Mouse (Mus musculus): ENCODE measurements at regions not wholly inside any gene's neighbourhood (a gene's known extent, or its start where the extent isn't known, plus 50 kb on each side); places are given as distances from the start of the nearest gene placed in this dataset.

DNA sequence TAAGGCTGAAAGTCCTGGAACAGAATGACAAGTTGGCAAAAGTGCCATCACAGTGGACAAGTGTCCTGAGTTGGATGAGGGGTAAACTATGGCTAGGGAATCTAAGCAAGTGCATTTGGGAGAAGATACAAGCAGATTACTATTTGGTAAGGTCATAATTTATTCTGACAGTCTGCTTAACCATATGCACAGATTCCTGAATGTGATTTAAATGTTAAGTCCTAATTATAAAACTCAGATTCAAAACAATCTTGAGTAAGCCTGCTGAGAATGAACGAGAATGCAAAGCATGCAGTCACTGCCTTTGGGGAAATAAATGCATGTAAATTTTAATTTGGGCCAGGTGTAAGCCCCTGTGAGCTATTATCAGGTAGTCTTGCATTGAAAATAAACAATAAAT, 93.3 kb upstream of the Slc39a10 start:
- DNase-seq (ENCODE audit: low spot score, missing footprints) (no peak), ATAC-seq (ENCODE audit: low FRiP score) (no peak)
- no peaks in the 10 kb centered on the region for H3K4me1 ChIP-seq (ENCODE audit: control insufficient read depth, insufficient read depth, low read length)
- no peak overlapping the region for H3K27ac ChIP-seq (ENCODE audit: low read depth, low read length)
- H3K4me3 ChIP-seq (ENCODE audit: low read depth, low read length), result no peak overlapping the region
- no peak overlapping the region for H3K4me2 ChIP-seq
- WGBS, result 83% methylated on average over 1 of the region's 1 CpGs
- no peak overlapping the region for H3K9ac ChIP-seq (ENCODE audit: low read length)
- H3K36me3 ChIP-seq (ENCODE audit: control insufficient read depth, insufficient read depth, low read length), result no peaks in the 10 kb centered on the region
- no peaks in the 10 kb centered on the region for H3K9me3 ChIP-seq (ENCODE audit: control insufficient read depth, low read length)
- H3K27me3 ChIP-seq (ENCODE audit: control insufficient read depth, insufficient read depth, low read length), result no peaks in the 10 kb centered on the region

DNA sequence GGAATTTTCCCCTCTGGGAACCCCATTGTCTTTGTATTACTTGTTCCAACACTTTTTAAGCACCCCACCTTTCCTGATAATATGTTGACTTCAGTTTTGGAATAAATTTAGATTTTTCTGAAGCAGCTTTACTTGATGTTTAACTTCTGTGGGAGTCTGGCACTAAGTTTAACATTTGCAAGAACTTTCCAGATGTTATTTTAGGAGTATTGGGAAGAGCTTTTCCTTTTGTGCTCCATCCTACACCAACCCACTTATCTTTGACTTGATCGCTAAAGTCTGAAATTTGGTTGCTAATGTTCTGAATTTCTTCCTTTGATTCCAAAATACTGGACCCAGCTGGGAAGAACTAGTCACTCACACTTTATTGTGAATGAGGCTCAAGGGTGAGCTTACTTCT, 90.4 kb upstream of the Slc39a10 start:
- no peak for DNase-seq (ENCODE audit: low spot score, missing footprints)
- no peak for ATAC-seq (ENCODE audit: low FRiP score)
- Histone ChIP-seq H3K4me1 (ENCODE audit: control insufficient read depth, insufficient read depth, low read length) (no peaks in the 10 kb centered on the region), H3K9me3 (ENCODE audit: control insufficient read depth, low read length) (no peaks in the 10 kb centered on the region), H3K4me2 (no peak overlapping the region), H3K9ac (ENCODE audit: low read length) (no peak overlapping the region), H3K4me3 (ENCODE audit: low read depth, low read length) (no peak overlapping the region), H3K36me3 (ENCODE audit: control insufficient read depth, insufficient read depth, low read length) (no peaks in the 10 kb centered on the region), H3K27me3 (ENCODE audit: control insufficient read depth, insufficient read depth, low read length) (no peaks in the 10 kb centered on the region), H3K27ac (ENCODE audit: low read depth, low read length) (no peak overlapping the region)
- WGBS, result 100% methylated on average over 1 of the region's 1 CpGs

- 72% methylated on average over 3 of the region's 3 CpGs for WGBS
These were observed 77.8 kb upstream of the Slc39a10 start for GRCm38 (mm10) chr1:46970470-46970869.

DNA sequence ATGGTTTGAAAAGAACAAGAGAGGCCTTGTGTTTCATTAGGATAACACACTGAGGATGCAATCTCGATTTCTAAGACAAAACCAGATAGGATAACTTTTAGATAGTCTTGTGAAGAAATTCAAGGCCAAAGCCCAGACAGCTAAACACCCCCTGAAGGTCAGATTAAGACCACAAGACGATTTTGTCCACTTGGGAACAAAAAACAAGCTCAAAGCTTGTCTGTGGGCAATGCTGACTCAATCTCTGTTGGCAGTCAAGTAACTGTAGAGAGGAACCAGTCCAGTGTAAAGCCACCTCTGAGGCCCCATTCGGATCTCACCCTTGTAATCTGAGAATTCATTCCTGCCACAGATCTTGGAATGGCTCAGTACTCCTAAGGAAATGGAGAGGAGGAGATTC, 75.7 kb upstream of the Slc39a10 start:
- no peak for DNase-seq (ENCODE audit: low spot score, missing footprints)
- H3K27me3 ChIP-seq (ENCODE audit: control insufficient read depth, insufficient read depth, low read length), result no peaks in the 10 kb centered on the region
- no peak overlapping the region for H3K9ac ChIP-seq (ENCODE audit: low read length)
- no peak overlapping the region for H3K4me3 ChIP-seq (ENCODE audit: low read depth, low read length)
- no peak overlapping the region for H3K4me2 ChIP-seq
- ATAC-seq (ENCODE audit: low FRiP score), result no peak
- H3K27ac ChIP-seq (ENCODE audit: low read depth, low read length), result no peak overlapping the region
- H3K36me3 ChIP-seq (ENCODE audit: control insufficient read depth, insufficient read depth, low read length), result no peaks in the 10 kb centered on the region
- no peaks in the 10 kb centered on the region for H3K9me3 ChIP-seq (ENCODE audit: control insufficient read depth, low read length)
- WGBS, result 61% methylated on average over 3 of the region's 3 CpGs
- no peaks in the 10 kb centered on the region for H3K4me1 ChIP-seq (ENCODE audit: control insufficient read depth, insufficient read depth, low read length)

More at GRCm38 (mm10) chr1:46970470-46970869, 77.8 kb upstream of the Slc39a10 start:
- H3K4me3 ChIP-seq (ENCODE audit: low read depth, low read length), result no peak overlapping the region
- DNase-seq (ENCODE audit: low spot score, missing footprints) (no peak), ATAC-seq (ENCODE audit: low FRiP score) (no peak)
- no peaks in the 10 kb centered on the region for H3K36me3 ChIP-seq (ENCODE audit: control insufficient read depth, insufficient read depth, low read length)
- H3K4me2 ChIP-seq, result no peak overlapping the region
- H3K9ac ChIP-seq (ENCODE audit: low read length), result no peak overlapping the region
- no peaks in the 10 kb centered on the region for H3K4me1 ChIP-seq (ENCODE audit: control insufficient read depth, insufficient read depth, low read length)
- H3K27ac ChIP-seq (ENCODE audit: low read depth, low read length), result no peak overlapping the region
- no peaks in the 10 kb centered on the region for H3K9me3 ChIP-seq (ENCODE audit: control insufficient read depth, low read length)
- H3K27me3 ChIP-seq (ENCODE audit: control insufficient read depth, insufficient read depth, low read length), result no peaks in the 10 kb centered on the region

- ATAC-seq (ENCODE audit: low FRiP score), result no peak
These were observed 74.2 kb upstream of the Slc39a10 start for GRCm38 (mm10) chr1:46966917-46967266.

DNA sequence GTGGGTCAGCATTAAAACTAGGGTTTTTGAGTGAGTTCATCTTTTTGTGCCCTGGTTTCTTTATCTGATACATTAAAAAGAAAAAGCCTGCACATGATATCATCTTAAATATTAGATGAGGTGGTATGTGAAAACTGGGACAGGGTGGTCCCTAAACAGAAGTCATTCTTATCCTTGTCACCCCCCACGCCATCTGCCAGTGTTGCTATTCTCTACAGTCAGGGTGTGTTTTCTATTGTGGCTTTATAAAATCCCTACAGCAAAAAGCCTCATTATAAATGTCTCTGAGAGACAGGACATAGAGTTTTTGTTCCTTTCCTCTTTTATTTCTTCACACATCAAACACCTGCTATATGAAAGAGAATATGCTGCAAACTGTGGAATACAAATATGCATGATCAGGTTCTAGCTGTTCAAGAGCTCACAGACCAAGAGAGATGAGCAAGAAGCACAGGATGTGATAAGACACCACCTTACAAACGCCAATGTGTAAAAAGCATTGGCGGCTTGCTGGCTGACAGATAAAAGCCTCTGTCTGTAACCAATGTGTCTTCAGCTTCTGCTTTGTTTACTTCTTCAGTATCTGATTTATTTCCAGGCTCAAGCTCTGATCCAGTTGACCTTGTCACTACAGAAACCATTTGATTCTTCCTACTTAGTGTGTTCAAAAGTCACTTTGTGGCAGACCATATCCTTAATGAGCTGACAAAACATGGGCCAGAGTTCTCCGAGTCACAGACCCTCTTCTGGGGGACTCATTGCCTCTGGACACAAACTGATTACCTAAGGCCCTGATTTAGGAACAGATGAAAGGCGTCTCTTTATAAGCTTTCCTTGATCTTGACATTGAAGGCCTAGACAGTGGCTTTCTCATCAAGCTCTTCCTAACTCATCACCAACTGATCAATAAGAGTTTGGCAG, 73.6 kb upstream of the Slc39a10 start:
- H3K4me1 ChIP-seq (ENCODE audit: control insufficient read depth, insufficient read depth, low read length), result no peaks in the 10 kb centered on the region
- 73% methylated on average over 5 of the region's 5 CpGs for WGBS
- no peak overlapping the region for H3K27ac ChIP-seq (ENCODE audit: low read depth, low read length)
- no peak overlapping the region for H3K4me3 ChIP-seq (ENCODE audit: low read depth, low read length)
- DNase-seq (ENCODE audit: low spot score, missing footprints) (no peak), ATAC-seq (ENCODE audit: low FRiP score) (no peak)
- H3K27me3 ChIP-seq (ENCODE audit: control insufficient read depth, insufficient read depth, low read length), result no peaks in the 10 kb centered on the region
- no peak overlapping the region for H3K9ac ChIP-seq (ENCODE audit: low read length)
- no peak overlapping the region for H3K4me2 ChIP-seq
- H3K36me3 ChIP-seq (ENCODE audit: control insufficient read depth, insufficient read depth, low read length), result no peaks in the 10 kb centered on the region
- H3K9me3 ChIP-seq (ENCODE audit: control insufficient read depth, low read length), result no peaks in the 10 kb centered on the region

More at GRCm38 (mm10) chr1:46966917-46967266, 74.2 kb upstream of the Slc39a10 start:
- H3K4me1 ChIP-seq (ENCODE audit: control insufficient read depth, insufficient read depth, low read length), result no peaks in the 10 kb centered on the region
- H3K36me3 ChIP-seq (ENCODE audit: control insufficient read depth, insufficient read depth, low read length), result no peaks in the 10 kb centered on the region
- H3K9ac ChIP-seq (ENCODE audit: low read length), result no peak overlapping the region
- DNase-seq (ENCODE audit: low spot score, missing footprints), result no peak
- no peaks in the 10 kb centered on the region for H3K9me3 ChIP-seq (ENCODE audit: control insufficient read depth, low read length)
- H3K4me2 ChIP-seq, result no peak overlapping the region
- 64% methylated on average over 3 of the region's 3 CpGs for WGBS
- no peak overlapping the region for H3K4me3 ChIP-seq (ENCODE audit: low read depth, low read length)
- no peaks in the 10 kb centered on the region for H3K27me3 ChIP-seq (ENCODE audit: control insufficient read depth, insufficient read depth, low read length)
- H3K27ac ChIP-seq (ENCODE audit: low read depth, low read length), result no peak overlapping the region

- no peaks in the 10 kb centered on the region for H3K9me3 ChIP-seq (ENCODE audit: control insufficient read depth, low read length)
- no peaks in the 10 kb centered on the region for H3K27me3 ChIP-seq (ENCODE audit: control insufficient read depth, insufficient read depth, low read length)
- H3K4me2 ChIP-seq, result no peak overlapping the region
- H3K36me3 ChIP-seq (ENCODE audit: control insufficient read depth, insufficient read depth, low read length), result no peaks in the 10 kb centered on the region
- no peak overlapping the region for H3K27ac ChIP-seq (ENCODE audit: low read depth, low read length)
- H3K4me3 ChIP-seq (ENCODE audit: low read depth, low read length), result no peak overlapping the region
- DNase-seq (ENCODE audit: low spot score, missing footprints), result no peak
- H3K4me1 ChIP-seq (ENCODE audit: control insufficient read depth, insufficient read depth, low read length), result no peaks in the 10 kb centered on the region
- ATAC-seq (ENCODE audit: low FRiP score), result no peak
- H3K9ac ChIP-seq (ENCODE audit: low read length), result no peak overlapping the region
- WGBS, result 78% methylated on average over 5 of the region's 5 CpGs
These were observed 71.5 kb upstream of the Slc39a10 start for GRCm38 (mm10) chr1:46963973-46964727.

All from midbrain, embryonic 11.5 days (tissue).